In genomic region chr8:94908847-94909246, GRCm38 (mm10) we compare ENCODE assay signal across 8 mouse cellular contexts. TPM values are rescaled to one million over a fixed set of nuclear protein-coding genes. Genes with fewer than 3 reads are reported as not detected.
A peak's percentile ranks its signal among the peaks of the same experiment; 100 is the strongest.
DNase-seq lines count a peak whose midpoint lies in the region; ATAC-seq and TF ChIP-seq lines count a peak whose summit lies in the region.

No protein-coding gene starts in this region.

- TF ChIP-seq POLR2A in kidney, adult 2 months (IDR thresholded peaks at IDR 0.05; ENCODE audit: low read depth, low read length), result no peak

- no peaks in the 10 kb centered on the region for H3K9me3 ChIP-seq in neural tube, embryonic 15.5 days (replicated peaks)

- H3K36me3 ChIP-seq in neural tube, embryonic 15.5 days, result no peaks in the 10 kb centered on the region
- H3K36me3 ChIP-seq in kidney, adult 2 months (ENCODE audit: control insufficient read depth, insufficient read depth, low read length), result no peaks in the 10 kb centered on the region

- no peak for ATAC-seq in neural tube, embryonic 15.5 days (ENCODE audit: low FRiP score)

- H3K27ac ChIP-seq in neural tube, embryonic 15.5 days (replicated peaks), result no peak overlapping the region
- H3K27ac ChIP-seq in kidney, adult 2 months (ENCODE audit: insufficient read depth, low read depth, low read length), result no peak overlapping the region

- peak; percentile 95 for TF ChIP-seq CTCF in kidney, adult 2 months (conservative IDR thresholded peaks at IDR 0.05; ENCODE audit: insufficient read depth, insufficient read length, low read depth, low read length)

- no peak overlapping the region for H3K4me3 ChIP-seq in neural tube, embryonic 15.5 days (replicated peaks)
- H3K4me3 ChIP-seq in kidney, adult 2 months (ENCODE audit: insufficient read depth, low read depth, low read length), result no peak overlapping the region

- peak; percentile 88 for DNase-seq in neural tube, embryonic 10.5 days (ENCODE audit: extremely low spot score, low spot score)
- DNase-seq in cerebellum, adult 11 months, result peak; percentile 57
- DNase-seq in gastrocnemius, adult 18-20 months (ENCODE audit: low spot score), result peak; percentile 88
- DNase-seq in kidney, adult 2 months, result peak; percentile 93
- DNase-seq in liver, result peak; percentile 93
- peak; percentile 74 for DNase-seq in ovary, postnatal 36 days (ENCODE audit: low spot score)
- DNase-seq in thymus, postnatal 14 days, result peak; percentile 79

- H3K9ac ChIP-seq in neural tube, embryonic 15.5 days (replicated peaks), result no peak overlapping the region

- 8% methylated on average over 4 of the region's 4 CpGs for WGBS in neural tube, embryonic 15.5 days
- WGBS in kidney, adult 2 months, result 3% methylated on average over 4 of the region's 4 CpGs

- H3K4me1 ChIP-seq in neural tube, embryonic 15.5 days, result peaks cover 28% of the 10 kb centered on the region
- peaks cover 10% of the 10 kb centered on the region; the same call in 1 of the 2 replicates for H3K4me1 ChIP-seq in kidney, adult 2 months (ENCODE audit: control insufficient read depth, insufficient read depth, low read length)

- no peak overlapping the region for H3K4me2 ChIP-seq in neural tube, embryonic 15.5 days

- peaks cover 25% of the 10 kb centered on the region for H3K27me3 ChIP-seq in neural tube, embryonic 15.5 days (replicated peaks)
- H3K27me3 ChIP-seq in kidney, adult 2 months (replicated peaks; ENCODE audit: control insufficient read depth, insufficient read depth, low read length), result no peaks in the 10 kb centered on the region

RNA-seq across cellular contexts. Expression of gene Ccdc102a, which starts 9.1 kb away (rescaled TPM):
- 6.2 and 13.2 TPM in 2 replicates for polyA plus RNA-seq in neural tube, embryonic 15.5 days (2015; fragmentation: Nextera tagmentation; extraction: Ambion mirVana)
- total RNA-seq in gastrocnemius, adult 18-20 months (2021), result 1 to 10 TPM; 2.5 to 5.3 TPM
- polyA plus RNA-seq in kidney, adult 2 months (2012; rRNA removed), result 5.7 and 6.8 TPM in 2 replicates

RNA-seq across cellular contexts. Expression of gene Adgrg5, which starts 14.6 kb away (rescaled TPM):
- polyA plus RNA-seq in neural tube, embryonic 15.5 days (2015; fragmentation: Nextera tagmentation; extraction: Ambion mirVana), result 0.28 and 1.3 TPM in 2 replicates
- not detected for total RNA-seq in gastrocnemius, adult 18-20 months (2021)
- 0.56 and 2.6 TPM in 2 replicates for polyA plus RNA-seq in kidney, adult 2 months (2012; rRNA removed)

RNA-seq across cellular contexts. Expression of gene Dok4, which starts 32.7 kb away (rescaled TPM):
- polyA plus RNA-seq in neural tube, embryonic 15.5 days (2015; fragmentation: Nextera tagmentation; extraction: Ambion mirVana), result 100 and 116 TPM in 2 replicates
- total RNA-seq in gastrocnemius, adult 18-20 months (2021), result 1 to 10 TPM; 3.3 to 7.2 TPM
- polyA plus RNA-seq in kidney, adult 2 months (2012; rRNA removed), result 20.2 and 21.7 TPM in 2 replicates

RNA-seq across cellular contexts. Expression of gene Polr2c, which starts 51.6 kb away (rescaled TPM):
- 117 and 122 TPM in 2 replicates for polyA plus RNA-seq in neural tube, embryonic 15.5 days (2015; fragmentation: Nextera tagmentation; extraction: Ambion mirVana)
- 10 to 100 TPM; 48.9 to 56.7 TPM for total RNA-seq in gastrocnemius, adult 18-20 months (2021)
- 107 and 112 TPM in 2 replicates for polyA plus RNA-seq in kidney, adult 2 months (2012; rRNA removed)
